In the genomic region with DNA sequence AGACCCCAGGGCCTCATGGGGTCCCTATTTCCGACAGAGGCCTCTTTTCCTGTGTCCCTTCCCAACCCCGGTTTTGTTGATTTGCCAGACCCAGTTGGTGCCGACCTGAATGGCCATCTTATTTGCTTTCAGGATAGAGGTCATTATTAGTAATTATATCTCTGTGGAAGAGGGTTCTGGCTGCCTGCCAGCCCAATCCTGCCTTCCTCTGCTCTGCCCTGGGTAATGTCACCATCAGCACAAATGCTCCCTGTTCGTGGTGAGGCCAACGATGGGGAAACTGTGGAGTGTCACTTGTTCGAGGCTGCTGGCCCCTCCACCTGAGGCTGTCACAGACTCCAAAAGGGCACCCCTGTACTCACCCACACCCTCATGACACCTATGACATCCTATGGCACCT, we compare ENCODE assay signal across 9 mouse cellular contexts.
DNase-seq lines count a peak whose midpoint lies in the region; ATAC-seq and TF ChIP-seq lines count a peak whose summit lies in the region.
"Had no signal": no experiment of that assay in that cellular context is flagged by ENCODE, and none has a peak within 500 bp of the region (broad histone marks: within the 10 kb centered on the region; RNA-seq: fewer than 3 reads in every experiment).

No protein-coding gene starts in this region.

- no peak for TF ChIP-seq CTCF in cerebellum, adult 2 months (IDR thresholded peaks at IDR 0.05; ENCODE audit: borderline replicate concordance, insufficient read depth, low read depth, low read length)
- no peak for TF ChIP-seq CTCF in heart, postnatal 0 days (IDR thresholded peaks at IDR 0.05; ENCODE audit: low read depth)

- no peak overlapping the region for H3K4me3 ChIP-seq in kidney, embryonic 16.5 days (ENCODE audit: low read length)
- H3K4me3 ChIP-seq in cerebellum, adult 2 months (replicated peaks; ENCODE audit: insufficient read depth, low read depth, low read length): no peak overlapping the region
- H3K4me3 ChIP-seq in heart, postnatal 0 days (ENCODE audit: low read depth, low read length): no peak overlapping the region

- TF ChIP-seq POLR2A in cerebellum, adult 2 months (IDR thresholded peaks at IDR 0.05; ENCODE audit: borderline replicate concordance, insufficient read depth, low read length): no peak

- H3K36me3 ChIP-seq in kidney, embryonic 16.5 days (ENCODE audit: insufficient read depth, low read length): no peaks in the 10 kb centered on the region
- no peaks in the 10 kb centered on the region for H3K36me3 ChIP-seq in heart, postnatal 0 days (replicated peaks; ENCODE audit: control insufficient read depth, insufficient read depth, low read length)

- no peak overlapping the region for H3K27ac ChIP-seq in kidney, embryonic 16.5 days (ENCODE audit: low read length)
- peak overlapping the region; percentile 87 for H3K27ac ChIP-seq in cerebellum, adult 2 months (ENCODE audit: insufficient read depth, low read length)
- H3K27ac ChIP-seq in heart, postnatal 0 days (ENCODE audit: low read depth): peak overlapping the region; percentile 35
- H3K27ac ChIP-seq: kidney, postnatal 0 days had no signal

- DNase-seq in kidney, postnatal 4 days: peak; percentile 32 to 39
- peak; percentile 51 for DNase-seq in adrenal gland, postnatal 10 days
- DNase-seq in cerebellum, adult 2 months: peak; percentile 65 to 69
- no peak for DNase-seq in heart, postnatal 0 days (ENCODE audit: low spot score)
- DNase-seq in layer of hippocampus, adult 9-10 months (ENCODE audit: low spot score): no peak
- DNase-seq: gastrocnemius, postnatal 10 days had no signal

- H3K9ac ChIP-seq in kidney, embryonic 16.5 days (replicated peaks; ENCODE audit: low read length): no peak overlapping the region
- no peak overlapping the region for H3K9ac ChIP-seq in heart, postnatal 0 days (replicated peaks; ENCODE audit: low read depth, low read length)

- TF ChIP-seq EP300 in heart, postnatal 0 days (IDR thresholded peaks at IDR 0.05; ENCODE audit: low read depth): no peak

- no peaks in the 10 kb centered on the region for H3K9me3 ChIP-seq in kidney, embryonic 16.5 days (ENCODE audit: low read length)
- no peaks in the 10 kb centered on the region for H3K9me3 ChIP-seq in heart, postnatal 0 days (replicated peaks; ENCODE audit: control insufficient read depth, low read length)

- H3K4me2 ChIP-seq in kidney, embryonic 16.5 days (replicated peaks; ENCODE audit: low read depth, low read length): no peak overlapping the region
- H3K4me2 ChIP-seq in heart, postnatal 0 days (ENCODE audit: low read depth, low read length): no peak overlapping the region

- peaks cover 26% of the 10 kb centered on the region for H3K4me1 ChIP-seq in kidney, embryonic 16.5 days (ENCODE audit: insufficient read depth, low read length)
- H3K4me1 ChIP-seq in cerebellum, adult 2 months (ENCODE audit: control insufficient read depth, insufficient read depth, low read length): peaks cover 74% of the 10 kb centered on the region
- peaks cover 29% of the 10 kb centered on the region for H3K4me1 ChIP-seq in heart, postnatal 0 days (ENCODE audit: control insufficient read depth, insufficient read depth)

- no peak for ATAC-seq in kidney, embryonic 16.5 days (ENCODE audit: low FRiP score, low TSS enrichment)
- ATAC-seq in heart, postnatal 0 days (ENCODE audit: insufficient read depth, low read depth): peak; percentile 40; the same call in 1 of the 2 replicates
- ATAC-seq in megakaryocyte progenitor cell, adult 5-6 weeks (replicated peaks; ENCODE audit: poor library complexity): no peak

- WGBS in kidney, embryonic 16.5 days: 35% methylated on average over 6 of the region's 6 CpGs
- 18% methylated on average over 6 of the region's 6 CpGs for WGBS in cerebellum, adult 2 months
- WGBS in heart, postnatal 0 days: 15% methylated on average over 6 of the region's 6 CpGs

- H3K27me3 ChIP-seq in kidney, embryonic 16.5 days (ENCODE audit: insufficient read depth, low read length): no peaks in the 10 kb centered on the region
- no peaks in the 10 kb centered on the region for H3K27me3 ChIP-seq in cerebellum, adult 2 months (ENCODE audit: control insufficient read depth, insufficient read depth, low read length)
- H3K27me3 ChIP-seq in heart, postnatal 0 days (ENCODE audit: control insufficient read depth, insufficient read depth, low read length): no peaks in the 10 kb centered on the region

Comparison
In these comparisons a context has a peak if more than half of its experiments do, and no peak if none do; other contexts are left out.
1. DNase-seq: peak in kidney, postnatal 4 days (2 of 2), adrenal gland, postnatal 10 days (single experiment) and cerebellum, adult 2 months (2 of 2); none in heart, postnatal 0 days (single experiment) and layer of hippocampus, adult 9-10 months (single experiment).